Mouse (Mus musculus) heart, embryonic 11.5 days (tissue): ENCODE data around the gene Scn8a. TPM values are rescaled to one million over a fixed set of nuclear protein-coding genes. Genes with fewer than 3 reads are reported as not detected.

ENCODE experiments used
- ATAC-seq: fragments of 200-750 bp; cut with Nextera tagmentation; replicated peaks from 2 replicates; pipeline ENCODE4 v1.8.0; 2017; ENCODE audit warnings: moderate library complexity; ENCODE audit not compliant: insufficient number of reproducible peaks, low FRiP score, low TSS enrichment
- H3K27ac ChIP-seq: fragments of 300-500 bp; sonication (generic); 2 replicates; pipeline ENCODE4 v1.5.1; 2014; ENCODE audit warnings: mild to moderate bottlenecking, low read depth, low read length
- H3K27me3 ChIP-seq: fragments of 300-500 bp; sonication (generic); 2 replicates; pipeline ENCODE4 v1.6.1; 2014; ENCODE audit warnings: mild to moderate bottlenecking, low read length, mixed read lengths; ENCODE audit not compliant: control insufficient read depth, insufficient read depth
- H3K36me3 ChIP-seq: fragments of 300-500 bp; sonication (generic); 2 replicates; pipeline ENCODE4 v1.6.1; 2014; ENCODE audit warnings: mild to moderate bottlenecking, low read length, moderate library complexity, mixed read lengths; ENCODE audit not compliant: control insufficient read depth, insufficient read depth
- H3K4me1 ChIP-seq: fragments of 300-500 bp; sonication (generic); 2 replicates; pipeline ENCODE4 v1.6.1; 2014; ENCODE audit warnings: low read length; ENCODE audit not compliant: control insufficient read depth, insufficient read depth
- H3K4me2 ChIP-seq: fragments of 300-500 bp; sonication (generic); 2 replicates; pipeline ENCODE4 v1.6.1; 2014; ENCODE audit warnings: mild to moderate bottlenecking, moderate library complexity
- H3K4me3 ChIP-seq: fragments of 300-500 bp; sonication (generic); 2 replicates; pipeline ENCODE4 v1.5.1; 2014; ENCODE audit warnings: low read depth, low read length
- H3K9ac ChIP-seq: fragments of 300-500 bp; sonication (generic); 2 replicates; pipeline ENCODE4 v1.6.1; 2014; ENCODE audit warnings: mild to moderate bottlenecking, low read depth, low read length, moderate library complexity
- H3K9me3 ChIP-seq: fragments of 300-500 bp; sonication (generic); replicated peaks from 2 replicates; pipeline ENCODE4 v1.6.1; 2016; ENCODE audit warnings: low read length; ENCODE audit not compliant: control insufficient read depth
- WGBS: fragments of 180-500 bp; shearing (Covaris S2); extraction: QIAGEN DNeasy Blood & Tissue Kit; methylation state at CpG from one replicate; pipeline ENCODE4 v1.1.7; 2014; ENCODE audit not compliant: insufficient replicate concordance; 5-methylcytosine and 5-hydroxymethylcytosine counted together
- polyA plus RNA-seq: library from polyadenylated mRNA; unstranded; fragments of >200 nt; fragmentation: Nextera tagmentation; extraction: Ambion mirVana; gene quantifications from 2 replicates; pipeline ENCODE4 v1.2.1, GENCODE M21; 2014

Gene Scn8a
- polyA plus RNA-seq, 1 experiment from 2014 or later: 1.2 TPM

DNA sequence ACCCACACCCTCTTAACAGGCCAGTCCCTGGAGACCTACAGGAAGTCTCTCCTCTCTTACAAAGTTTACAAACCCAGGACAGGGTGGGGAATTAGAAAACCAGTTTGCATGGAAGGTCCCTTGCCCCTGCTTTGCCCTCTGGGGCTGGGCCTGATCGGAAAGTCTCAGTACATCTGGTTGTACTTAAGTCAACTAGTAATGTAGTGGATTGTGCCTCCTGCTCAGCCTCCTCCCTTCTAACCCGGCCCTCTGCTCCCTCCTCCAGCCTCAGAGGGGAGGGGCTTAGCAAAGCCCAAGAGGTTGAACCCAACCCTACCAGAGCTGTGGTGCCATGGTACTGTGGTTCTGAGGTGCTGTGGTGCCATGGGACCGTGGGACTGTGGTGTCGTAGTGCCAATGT, 212.6 kb downstream of the Scn8a start:
- H3K4me3 ChIP-seq: no peak overlapping the region
- H3K9ac ChIP-seq: no peak overlapping the region
- H3K9me3 ChIP-seq: no peaks in the 10 kb centered on the region
- no peak overlapping the region for H3K4me2 ChIP-seq
- H3K4me1 ChIP-seq: peaks cover 9% of the 10 kb centered on the region
- H3K27ac ChIP-seq: no peak overlapping the region
- 53% methylated on average over 4 of the region's 4 CpGs for WGBS
- no peaks in the 10 kb centered on the region for H3K36me3 ChIP-seq
- no peak for ATAC-seq
- H3K27me3 ChIP-seq: peaks cover 6% of the 10 kb centered on the region

DNA sequence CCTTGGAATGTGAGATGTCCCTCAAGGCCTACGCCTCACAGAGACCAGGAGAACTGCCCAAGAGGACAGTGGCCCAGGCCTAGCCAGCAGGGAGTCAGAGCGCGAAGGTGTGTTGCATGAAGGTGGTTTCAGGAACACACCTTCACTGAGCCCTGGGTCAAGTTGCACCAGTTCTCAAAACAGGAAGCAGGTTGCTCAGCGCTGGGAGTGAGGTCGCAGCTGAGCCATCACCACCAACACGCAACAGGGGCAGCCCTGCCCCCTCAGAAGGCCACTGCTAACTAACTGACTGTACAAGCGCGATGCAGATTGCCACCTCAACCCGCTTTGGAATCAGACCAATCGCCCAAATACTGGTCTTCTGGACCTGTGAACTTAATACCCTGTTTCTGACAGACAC, 214.8 kb downstream of the Scn8a start:
- ATAC-seq: no peak
- Histone ChIP-seq H3K9ac (no peak overlapping the region), H3K4me2 (no peak overlapping the region), H3K36me3 (no peaks in the 10 kb centered on the region), H3K4me3 (no peak overlapping the region), H3K27ac (no peak overlapping the region), H3K4me1 (peaks cover 4% of the 10 kb centered on the region; the same call in 1 of the 2 replicates), H3K27me3 (no peaks in the 10 kb centered on the region), H3K9me3 (no peaks in the 10 kb centered on the region)
- WGBS: 64% methylated on average over 10 of the region's 10 CpGs

DNA sequence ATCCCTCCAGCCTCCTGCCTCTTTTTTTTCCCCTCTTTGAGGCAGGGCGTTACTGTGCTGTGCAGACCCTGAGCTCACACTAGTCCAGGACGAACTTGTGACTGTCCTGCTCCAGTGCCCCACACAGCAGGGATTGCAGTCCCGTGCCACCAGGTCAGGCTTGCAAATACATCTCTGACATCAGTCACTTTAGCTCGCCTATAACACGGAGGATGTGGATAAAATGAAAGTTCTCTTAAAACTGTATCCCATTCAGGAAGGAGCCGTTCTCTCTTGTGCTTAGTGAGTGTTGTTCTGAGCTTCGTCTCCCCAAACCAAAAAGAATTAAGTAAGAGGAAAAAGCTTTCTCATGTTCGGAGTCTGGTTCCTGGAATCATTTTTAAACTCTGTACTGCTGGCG, 216.8 kb downstream of the Scn8a start:
- Histone ChIP-seq H3K36me3 (no peaks in the 10 kb centered on the region), H3K27ac (no peak overlapping the region), H3K4me1 (peaks cover 4% of the 10 kb centered on the region; the same call in 1 of the 2 replicates), H3K9me3 (no peaks in the 10 kb centered on the region), H3K4me3 (no peak overlapping the region), H3K9ac (no peak overlapping the region), H3K4me2 (no peak overlapping the region), H3K27me3 (no peaks in the 10 kb centered on the region)
- no peak for ATAC-seq
- WGBS: 76% methylated on average over 9 of the region's 9 CpGs

DNA sequence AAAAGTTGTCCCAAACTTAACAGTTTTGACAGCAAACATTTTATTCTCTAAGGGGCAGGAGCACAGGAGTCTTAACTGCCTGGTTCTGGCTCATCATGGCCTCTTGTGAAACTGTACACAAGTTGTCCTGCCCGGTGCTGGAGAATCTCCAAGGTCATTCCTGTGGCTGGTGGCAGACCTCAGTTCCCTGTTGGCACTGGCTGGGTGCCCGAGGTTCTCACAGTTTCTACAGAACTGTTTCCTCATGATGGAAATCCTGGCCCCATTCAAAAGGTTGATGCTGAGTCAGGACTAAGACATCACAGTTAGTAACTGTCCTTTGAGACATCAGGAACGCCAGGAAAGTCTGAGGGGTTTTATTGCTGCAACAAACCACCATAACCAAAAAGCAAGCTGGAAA, 217.3 kb downstream of the Scn8a start:
- WGBS: 63% methylated on average over 3 of the region's 3 CpGs
- Histone ChIP-seq H3K27ac (no peak overlapping the region), H3K4me3 (no peak overlapping the region)

DNA sequence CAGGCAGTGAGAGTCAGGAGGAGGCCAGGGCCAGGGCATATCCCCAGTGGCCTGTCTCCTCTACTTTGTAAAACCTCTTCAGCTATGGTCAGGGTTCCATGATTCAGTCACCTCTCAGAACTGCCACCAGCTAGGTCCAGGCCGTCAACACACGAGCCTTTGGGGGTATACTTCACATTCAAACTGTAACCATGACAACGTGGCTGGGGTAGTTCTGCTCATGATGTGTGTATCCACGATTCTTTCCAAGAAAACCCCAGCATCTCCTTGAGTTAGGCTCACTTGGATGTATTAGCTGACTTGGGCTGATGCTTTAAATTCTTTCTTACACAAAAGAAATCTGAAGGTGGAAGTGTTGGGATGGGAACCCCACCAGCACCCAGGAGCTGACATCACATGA, 218.6 kb downstream of the Scn8a start:
- H3K4me1 ChIP-seq: peaks cover 6% of the 10 kb centered on the region
- H3K27ac ChIP-seq: no peak overlapping the region
- no peak overlapping the region for H3K9ac ChIP-seq
- no peaks in the 10 kb centered on the region for H3K9me3 ChIP-seq
- H3K4me3 ChIP-seq: no peak overlapping the region
- no peak for ATAC-seq
- peaks cover 4% of the 10 kb centered on the region for H3K27me3 ChIP-seq
- H3K4me2 ChIP-seq: no peak overlapping the region
- H3K36me3 ChIP-seq: no peaks in the 10 kb centered on the region
- WGBS: 74% methylated on average over 4 of the region's 4 CpGs

More for the DNA sequence above, 217.3 kb downstream of the Scn8a start:
- H3K9ac ChIP-seq: no peak overlapping the region
- H3K4me1 ChIP-seq: peaks cover 4% of the 10 kb centered on the region; the same call in 1 of the 2 replicates
- no peak overlapping the region for H3K4me2 ChIP-seq
- no peaks in the 10 kb centered on the region for H3K36me3 ChIP-seq
- no peaks in the 10 kb centered on the region for H3K27me3 ChIP-seq
- H3K9me3 ChIP-seq: no peaks in the 10 kb centered on the region
- no peak for ATAC-seq

DNA sequence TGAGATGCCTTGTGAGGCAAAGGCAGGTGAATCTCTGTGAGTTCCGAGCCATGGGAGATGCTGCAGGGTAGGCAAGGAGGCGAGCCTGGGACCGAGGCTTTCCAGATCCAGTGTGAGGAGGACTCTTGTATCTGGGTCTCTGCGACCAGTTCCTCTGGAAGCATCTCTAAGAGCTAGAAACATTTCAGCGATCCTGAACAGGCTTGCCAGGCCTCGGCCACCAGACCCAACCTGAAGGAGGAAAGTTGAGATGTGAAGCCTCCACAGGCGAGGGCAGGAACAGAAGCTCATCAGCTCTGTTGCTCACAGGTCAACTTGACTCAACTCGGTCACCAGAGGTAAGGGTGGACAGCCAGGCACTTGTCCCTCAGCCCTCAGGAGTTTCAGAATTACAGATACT, 221.9 kb downstream of the Scn8a start:
- no peaks in the 10 kb centered on the region for H3K9me3 ChIP-seq
- H3K27ac ChIP-seq: no peak overlapping the region
- H3K9ac ChIP-seq: no peak overlapping the region
- WGBS: 83% methylated on average over 8 of the region's 8 CpGs
- no peaks in the 10 kb centered on the region for H3K36me3 ChIP-seq
- H3K4me1 ChIP-seq: peaks cover 13% of the 10 kb centered on the region
- no peak for ATAC-seq
- H3K4me3 ChIP-seq: no peak overlapping the region
- H3K4me2 ChIP-seq: no peak overlapping the region
- H3K27me3 ChIP-seq: peaks cover 6% of the 10 kb centered on the region

DNA sequence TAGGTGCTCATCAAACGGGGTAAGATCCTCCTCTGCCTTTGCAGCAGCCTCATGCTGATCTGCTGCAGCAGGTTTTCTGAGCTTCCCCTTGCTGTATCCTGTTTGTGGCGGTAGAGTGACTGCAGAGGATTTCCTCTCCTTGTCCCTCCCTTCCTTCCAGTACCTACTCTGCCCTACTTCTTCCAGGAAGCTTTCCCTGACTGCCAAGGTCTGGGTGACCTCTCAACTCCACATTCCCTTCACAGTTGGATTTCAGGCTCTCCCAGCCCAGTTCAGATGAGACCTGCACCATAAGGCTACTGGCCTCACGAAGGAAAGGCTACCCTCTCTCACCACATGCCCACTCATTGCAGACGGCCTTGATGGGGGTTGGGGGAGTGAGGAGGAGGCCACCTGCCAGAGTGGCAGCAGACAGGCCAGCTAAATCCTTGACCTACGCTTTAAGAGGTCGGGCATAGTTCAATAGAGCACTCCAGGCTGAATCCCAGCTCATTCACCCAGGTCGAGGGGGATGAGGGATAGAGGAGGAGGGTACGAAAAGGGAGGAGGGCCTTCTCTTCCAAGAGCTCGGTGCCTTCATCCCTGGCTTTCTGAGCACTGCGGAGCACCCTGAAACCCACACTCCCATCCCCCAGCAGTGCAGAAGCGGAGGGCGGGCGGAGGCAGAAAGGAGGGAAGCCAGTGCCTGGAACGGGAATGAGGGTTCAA, 222.6 kb downstream of the Scn8a start:
- no peak overlapping the region for H3K4me3 ChIP-seq
- no peak overlapping the region for H3K27ac ChIP-seq
- 38% methylated on average over 14 of the region's 14 CpGs for WGBS
- no peaks in the 10 kb centered on the region for H3K36me3 ChIP-seq
- H3K9ac ChIP-seq: no peak overlapping the region
- peaks cover 6% of the 10 kb centered on the region for H3K27me3 ChIP-seq
- 0 out of 2 replicates have a peak overlapping the region, but pooled peaks have one; percentile 25 for H3K4me2 ChIP-seq
- no peaks in the 10 kb centered on the region for H3K9me3 ChIP-seq
- no peak; the same call in 1 of the 2 replicates for ATAC-seq
- peaks cover 13% of the 10 kb centered on the region for H3K4me1 ChIP-seq

DNA sequence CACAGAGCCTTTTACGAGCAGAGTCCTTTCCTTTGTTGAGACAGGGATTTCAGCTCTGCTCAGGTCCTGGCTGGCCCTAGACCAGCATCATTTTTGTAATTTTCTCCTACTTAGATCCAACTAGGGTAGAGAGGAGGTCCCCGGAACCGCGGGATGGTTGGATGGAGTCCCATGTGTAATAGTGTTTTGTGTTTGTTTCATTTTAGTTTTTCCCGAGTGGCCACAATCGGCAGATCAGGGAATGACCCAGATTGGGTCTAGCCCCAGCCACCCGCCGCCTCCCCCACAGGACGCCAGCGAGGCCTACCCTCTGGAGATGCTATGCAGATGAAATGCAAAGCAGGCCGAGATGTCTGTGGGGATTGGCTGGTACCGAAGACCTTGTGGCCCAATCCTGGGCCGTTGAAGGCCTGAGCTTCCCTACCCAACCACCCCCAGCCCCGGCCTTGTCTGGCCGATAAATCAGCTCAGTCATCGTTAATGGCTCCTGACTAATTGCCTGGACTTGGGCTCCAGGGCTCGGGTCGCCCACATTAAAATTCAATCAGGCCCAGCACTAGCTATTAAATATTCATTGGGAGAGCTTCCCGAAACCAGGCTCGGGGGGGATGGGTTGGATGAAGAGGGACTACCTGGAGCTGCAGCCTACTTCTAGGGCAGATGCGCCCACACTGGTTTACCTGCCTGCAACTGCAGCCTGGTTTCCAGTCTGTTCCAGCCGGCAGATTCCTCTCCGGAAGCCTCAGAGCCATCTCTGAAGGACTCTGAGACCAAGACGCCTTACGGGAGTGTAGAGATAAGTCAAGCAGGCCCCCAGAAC, 223.4 kb downstream of the Scn8a start:
- H3K36me3 ChIP-seq: no peaks in the 10 kb centered on the region
- 14% methylated on average over 25 of the region's 25 CpGs for WGBS
- H3K9me3 ChIP-seq: no peaks in the 10 kb centered on the region
- no peak overlapping the region for H3K9ac ChIP-seq
- 0 out of 2 replicates have a peak, but pooled peaks have one; percentile 39 for ATAC-seq
- peaks cover 16% of the 10 kb centered on the region for H3K4me1 ChIP-seq
- H3K4me2 ChIP-seq: peak overlapping the region; percentile 25
- no peak overlapping the region; the same call in 1 of the 2 replicates for H3K4me3 ChIP-seq
- peaks cover 11% of the 10 kb centered on the region for H3K27me3 ChIP-seq
- no peak overlapping the region for H3K27ac ChIP-seq
